Mouse (Mus musculus) cerebellum, adult 2 months (tissue): Measurements from ENCODE around the gene S100a6.

Experiments used
- CTCF ChIP-seq: fragments of 200-500 bp; IDR thresholded peaks from 2 replicates; pipeline ENCODE4 v1.5.1; 2011; ENCODE audit warnings: low read depth, mild to moderate bottlenecking, control low read depth, low read length, moderate library complexity, borderline replicate concordance; ENCODE audit not compliant: insufficient read depth
- POLR2A ChIP-seq: fragments of 200-500 bp; IDR thresholded peaks from 2 replicates; pipeline ENCODE4 v1.6.1; 2011; ENCODE audit warnings: low read length, control low read depth, borderline replicate concordance; ENCODE audit not compliant: insufficient read depth

DNA sequence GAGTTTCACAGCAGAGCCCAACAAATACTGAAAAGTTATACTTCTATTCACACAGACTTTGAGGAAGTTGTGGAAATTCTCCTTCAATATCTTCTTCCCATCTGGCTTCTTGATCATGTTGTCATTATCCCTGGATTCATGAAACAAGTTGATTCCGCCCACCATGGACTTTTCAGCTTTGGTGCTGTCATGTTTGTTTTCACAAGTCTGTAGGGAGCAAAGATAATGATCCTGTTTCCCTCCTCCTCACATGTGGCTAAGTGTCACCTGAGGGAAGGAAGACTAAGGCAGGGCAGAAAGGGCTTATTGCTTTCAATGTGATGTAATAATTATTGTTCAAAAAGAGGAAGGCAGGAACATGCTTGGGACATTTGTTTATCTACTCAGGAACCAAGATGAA is 34.6 kb downstream of the S100a6 start:
- TF ChIP-seq CTCF (no peak), POLR2A (no peak)
